Mouse (Mus musculus): ENCODE results near the gene Olfr301. TPM values are rescaled to one million over a fixed set of nuclear protein-coding genes. Genes with fewer than 3 reads are reported as not detected.

Gene Olfr301
- polyA plus RNA-seq (2017; shearing (Covaris generic)), result not detected

GRCm38 (mm10) chr7:86403546-86403945 lies at the start of gene Olfr301:
Gene Olfr301, plus strand, starts transcription at chr7:86403846.

GRCm38 (mm10) chr7:86366828-86367227 lies 36.8 kb upstream of the Olfr301 start, which contains the start of gene Olfr305:
Gene Olfr305, minus strand, starts transcription at chr7:86366928.

GRCm38 (mm10) chr7:86386558-86386957 lies 17.1 kb upstream of the Olfr301 start, which contains the start of gene Olfr304:
Gene Olfr304, minus strand, starts transcription at chr7:86386658.

GRCm38 (mm10) chr7:86397689-86398088 lies 6.0 kb upstream of the Olfr301 start, which contains the start of gene Olfr303:
Gene Olfr303, minus strand, starts transcription at chr7:86397789.

GRCm38 (mm10) chr7:86459621-86460020 lies 56.0 kb downstream of the Olfr301 start, which contains the start of gene Olfr299:
Gene Olfr299, plus strand, starts transcription at chr7:86459921.

Other genes starting within 250 kb of the Olfr301 start
- gene Vmn2r75, start 232.1 kb upstream of the Olfr301 start, polyA plus RNA-seq (2017; shearing (Covaris generic)), result not detected
- gene Vmn2r76, start 157.5 kb upstream of the Olfr301 start, polyA plus RNA-seq (2017; shearing (Covaris generic)), result 0.05 TPM
- not detected for gene Olfr310, start 126.7 kb upstream of the Olfr301 start, polyA plus RNA-seq (2017; shearing (Covaris generic))
- not detected for gene Olfr309, start 90.1 kb upstream of the Olfr301 start, polyA plus RNA-seq (2017; shearing (Covaris generic))
- gene Olfr308, start 78.2 kb upstream of the Olfr301 start, polyA plus RNA-seq (2017; shearing (Covaris generic)), result not detected
- 0.06 TPM for gene Olfr307, start 66.3 kb upstream of the Olfr301 start, polyA plus RNA-seq (2017; shearing (Covaris generic))
- not detected for gene Olfr305, start 36.9 kb upstream of the Olfr301 start, polyA plus RNA-seq (2017; shearing (Covaris generic))
- gene Olfr304, start 17.2 kb upstream of the Olfr301 start, polyA plus RNA-seq (2017; shearing (Covaris generic)), result not detected
- not detected for gene Olfr303, start 6.1 kb upstream of the Olfr301 start, polyA plus RNA-seq (2017; shearing (Covaris generic))
- gene Olfr299, start 56.1 kb downstream of the Olfr301 start, polyA plus RNA-seq (2017; shearing (Covaris generic)), result not detected
- not detected for gene Olfr298, start 88.6 kb downstream of the Olfr301 start, polyA plus RNA-seq (2017; shearing (Covaris generic))
- gene Olfr297, start 116.1 kb downstream of the Olfr301 start, polyA plus RNA-seq (2017; shearing (Covaris generic)), result not detected
- gene Olfr295, start 180.0 kb downstream of the Olfr301 start, polyA plus RNA-seq (2017; shearing (Covaris generic)), result 0.04 TPM
- gene Olfr294, start 212.8 kb downstream of the Olfr301 start, polyA plus RNA-seq (2017; shearing (Covaris generic)), result not detected
- gene Olfr293, start 245.2 kb downstream of the Olfr301 start, polyA plus RNA-seq (2017; shearing (Covaris generic)), result not detected